Mouse (Mus musculus) neural tube, embryonic 13.5 days (tissue): ENCODE data around the gene Lrp5. TPM values are rescaled to one million over a fixed set of nuclear protein-coding genes. Genes with fewer than 3 reads are reported as not detected.

ENCODE experiments used
- ATAC-seq: fragments of 200-750 bp; cut with Nextera tagmentation; 2 replicates; pipeline ENCODE4 v1.8.0; 2017; ENCODE audit warnings: low read depth, mild to moderate bottlenecking, moderate TSS enrichment, moderate library complexity
- H3K27ac ChIP-seq: fragments of 300-500 bp; sonication (generic); replicated peaks from 2 replicates; pipeline ENCODE4 v1.5.1; 2015; ENCODE audit warnings: moderate library complexity, mild to moderate bottlenecking, inconsistent platforms
- H3K27me3 ChIP-seq: fragments of 300-500 bp; sonication (generic); 2 replicates; pipeline ENCODE4 v1.6.1; 2015; ENCODE audit warnings: mild to moderate bottlenecking, inconsistent platforms
- H3K36me3 ChIP-seq: fragments of 300-500 bp; sonication (generic); 2 replicates; pipeline ENCODE4 v1.6.1; 2015; ENCODE audit warnings: mild to moderate bottlenecking, inconsistent platforms
- H3K4me1 ChIP-seq: fragments of 300-500 bp; sonication (generic); replicated peaks from 2 replicates; pipeline ENCODE4 v1.6.1; 2015; ENCODE audit warnings: inconsistent platforms
- H3K4me2 ChIP-seq: fragments of 300-500 bp; sonication (generic); 2 replicates; pipeline ENCODE4 v1.6.1; 2015; ENCODE audit warnings: inconsistent platforms, mild to moderate bottlenecking, moderate library complexity
- H3K4me3 ChIP-seq: fragments of 300-500 bp; sonication (generic); 2 replicates; pipeline ENCODE4 v1.5.1; 2015; ENCODE audit warnings: mild to moderate bottlenecking, inconsistent platforms
- H3K9ac ChIP-seq: fragments of 300-500 bp; sonication (generic); 2 replicates; pipeline ENCODE4 v1.6.1; 2015; ENCODE audit warnings: moderate library complexity, mild to moderate bottlenecking, inconsistent platforms
- H3K9me3 ChIP-seq: fragments of 300-500 bp; sonication (generic); 2 replicates; pipeline ENCODE4 v1.6.1; 2016; ENCODE audit warnings: inconsistent platforms
- WGBS: fragments of 180-500 bp; shearing (Covaris S2); methylation state at CpG from one replicate; pipeline ENCODE4 v1.1.7; 2015; 5-methylcytosine and 5-hydroxymethylcytosine counted together
- polyA plus RNA-seq: library from polyadenylated mRNA; unstranded; fragments of >200 nt; fragmentation: Nextera tagmentation; extraction: Ambion mirVana; gene quantifications from 2 replicates; pipeline ENCODE4 v1.2.1, GENCODE M21; 2015

Gene Lrp5
- polyA plus RNA-seq, 1 experiment from 2014 or later = 1.6 TPM

GRCm38 (mm10) chr19:3623824-3624223 lies 62.5 kb downstream of the Lrp5 start:
- 70% methylated on average over 5 of the region's 5 CpGs for WGBS
- H3K27me3 ChIP-seq = no peaks in the 10 kb centered on the region
- no peak overlapping the region for H3K9ac ChIP-seq
- H3K4me1 ChIP-seq = no peaks in the 10 kb centered on the region
- 0 out of 2 replicates have a peak, but pooled peaks have one; percentile 50 for ATAC-seq
- no peak overlapping the region for H3K27ac ChIP-seq
- no peak overlapping the region for H3K4me2 ChIP-seq
- peaks cover 7% of the 10 kb centered on the region; the same call in 1 of the 2 replicates for H3K9me3 ChIP-seq
- no peak overlapping the region for H3K4me3 ChIP-seq
- H3K36me3 ChIP-seq = peaks cover 31% of the 10 kb centered on the region

GRCm38 (mm10) chr19:3623294-3623693 lies 63.1 kb downstream of the Lrp5 start:
- 98% methylated on average over 4 of the region's 4 CpGs for WGBS
- H3K9ac ChIP-seq = no peak overlapping the region
- no peak overlapping the region for H3K4me3 ChIP-seq
- no peak for ATAC-seq
- no peak overlapping the region for H3K27ac ChIP-seq
- peaks cover 31% of the 10 kb centered on the region for H3K36me3 ChIP-seq
- H3K27me3 ChIP-seq = no peaks in the 10 kb centered on the region
- peaks cover 7% of the 10 kb centered on the region; the same call in 1 of the 2 replicates for H3K9me3 ChIP-seq
- no peaks in the 10 kb centered on the region for H3K4me1 ChIP-seq
- H3K4me2 ChIP-seq = no peak overlapping the region

DNA sequence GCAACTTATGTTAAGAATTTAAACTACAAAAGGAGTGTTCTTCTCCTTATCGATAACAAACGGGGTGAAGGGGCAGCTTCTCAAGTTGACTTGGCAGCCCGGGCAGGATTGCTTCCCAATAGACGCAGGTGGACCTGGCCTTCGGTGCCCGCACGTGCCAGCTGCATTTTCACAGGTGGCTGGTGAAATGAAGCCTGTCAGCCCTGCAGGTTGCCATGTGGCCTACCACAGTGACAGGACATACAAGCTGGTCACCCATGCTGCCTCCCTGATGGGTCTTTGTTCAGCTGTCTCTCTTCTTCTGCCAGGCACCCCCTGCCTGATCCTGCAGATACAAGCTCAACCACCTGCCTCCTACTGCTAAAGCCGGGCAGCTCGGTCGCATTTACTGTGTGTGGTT lies 65.5 kb downstream of the Lrp5 start:
- H3K4me2 ChIP-seq = no peak overlapping the region
- no peaks in the 10 kb centered on the region for H3K4me1 ChIP-seq
- 90% methylated on average over 10 of the region's 10 CpGs for WGBS
- H3K4me3 ChIP-seq = no peak overlapping the region
- no peaks in the 10 kb centered on the region for H3K27me3 ChIP-seq
- H3K9me3 ChIP-seq = peaks cover 7% of the 10 kb centered on the region; the same call in 1 of the 2 replicates
- H3K27ac ChIP-seq = no peak overlapping the region
- no peak overlapping the region for H3K9ac ChIP-seq
- peaks cover 28% of the 10 kb centered on the region for H3K36me3 ChIP-seq
- ATAC-seq = no peak

DNA sequence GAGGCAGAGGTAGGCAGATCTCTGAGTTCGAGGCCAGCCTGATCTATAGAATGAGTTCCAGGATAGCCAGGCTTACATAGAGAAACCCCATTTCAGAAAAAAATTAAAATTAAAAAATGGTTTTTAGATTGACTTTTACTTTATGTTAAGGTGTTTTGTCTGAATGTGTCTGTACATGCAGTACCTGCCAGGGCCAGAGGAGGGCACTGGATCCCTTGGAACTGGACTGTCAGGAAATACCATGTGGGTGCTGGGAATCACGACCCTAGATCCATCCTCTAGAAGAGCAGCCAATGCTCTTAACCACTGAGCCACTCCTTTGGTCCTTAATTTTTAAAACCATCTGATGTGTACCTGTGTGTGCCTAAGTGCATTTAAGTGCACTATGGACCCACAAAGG lies 67.0 kb downstream of the Lrp5 start:
- no peak overlapping the region for H3K9ac ChIP-seq
- H3K36me3 ChIP-seq = peaks cover 37% of the 10 kb centered on the region
- no peak overlapping the region for H3K27ac ChIP-seq
- H3K9me3 ChIP-seq = peaks cover 7% of the 10 kb centered on the region; the same call in 1 of the 2 replicates
- no peaks in the 10 kb centered on the region for H3K27me3 ChIP-seq
- no peaks in the 10 kb centered on the region for H3K4me1 ChIP-seq
- no peak overlapping the region for H3K4me3 ChIP-seq
- H3K4me2 ChIP-seq = no peak overlapping the region
- no peak for ATAC-seq
- WGBS = 90% methylated on average over 2 of the region's 2 CpGs

- no peak overlapping the region for H3K4me3 ChIP-seq
- H3K27ac ChIP-seq = no peak overlapping the region
- no peaks in the 10 kb centered on the region for H3K4me1 ChIP-seq
- no peak overlapping the region for H3K9ac ChIP-seq
- no peak for ATAC-seq
- no peaks in the 10 kb centered on the region for H3K27me3 ChIP-seq
- no peak overlapping the region for H3K4me2 ChIP-seq
- no peaks in the 10 kb centered on the region for H3K9me3 ChIP-seq
- WGBS = 96% methylated on average over 10 of the region's 10 CpGs
- H3K36me3 ChIP-seq = peaks cover 23% of the 10 kb centered on the region
Measured at GRCm38 (mm10) chr19:3613991-3614390, 72.4 kb downstream of the Lrp5 start.

GRCm38 (mm10) chr19:3612534-3613273 lies 73.7 kb downstream of the Lrp5 start:
- H3K9me3 ChIP-seq = no peaks in the 10 kb centered on the region
- H3K27ac ChIP-seq = no peak overlapping the region
- no peak overlapping the region for H3K4me3 ChIP-seq
- no peak overlapping the region for H3K4me2 ChIP-seq
- 93% methylated on average over 4 of the region's 4 CpGs for WGBS
- no peaks in the 10 kb centered on the region for H3K27me3 ChIP-seq
- no peak overlapping the region for H3K9ac ChIP-seq
- no peak for ATAC-seq
- H3K4me1 ChIP-seq = no peaks in the 10 kb centered on the region
- H3K36me3 ChIP-seq = peaks cover 23% of the 10 kb centered on the region

DNA sequence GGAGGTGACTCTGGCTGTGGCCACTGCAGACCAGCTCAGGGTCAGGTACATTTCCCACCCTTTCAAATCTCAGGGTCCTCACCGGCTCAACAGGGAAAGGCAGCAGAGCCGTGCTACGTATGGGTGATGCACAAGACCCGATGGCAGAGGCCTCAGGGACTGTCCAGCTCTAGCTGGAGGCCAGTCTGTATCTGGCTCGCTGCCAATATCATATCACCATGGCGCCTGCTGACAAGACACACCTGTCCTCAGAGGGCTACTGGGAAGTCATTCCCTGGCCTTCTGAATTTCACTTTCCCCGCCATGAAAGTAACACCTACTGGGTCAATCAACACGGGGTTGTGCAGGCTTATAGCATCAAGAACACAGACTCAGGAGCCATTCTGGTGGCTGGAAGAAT lies 74.6 kb downstream of the Lrp5 start:
- Histone ChIP-seq H3K27me3 (no peaks in the 10 kb centered on the region), H3K27ac (no peak overlapping the region), H3K36me3 (peaks cover 23% of the 10 kb centered on the region), H3K9me3 (no peaks in the 10 kb centered on the region), H3K4me3 (no peak overlapping the region), H3K4me1 (no peaks in the 10 kb centered on the region), H3K9ac (no peak overlapping the region), H3K4me2 (no peak overlapping the region)
- 93% methylated on average over 8 of the region's 8 CpGs for WGBS
- ATAC-seq = no peak

GRCm38 (mm10) chr19:3610886-3611285 lies 75.5 kb downstream of the Lrp5 start:
- peaks cover 23% of the 10 kb centered on the region for H3K36me3 ChIP-seq
- ATAC-seq = no peak
- no peak overlapping the region for H3K4me3 ChIP-seq
- H3K9me3 ChIP-seq = no peaks in the 10 kb centered on the region
- no peaks in the 10 kb centered on the region for H3K4me1 ChIP-seq
- no peak overlapping the region for H3K27ac ChIP-seq
- no peak overlapping the region for H3K9ac ChIP-seq
- H3K27me3 ChIP-seq = no peaks in the 10 kb centered on the region
- WGBS = 97% methylated on average over 2 of the region's 2 CpGs
- no peak overlapping the region for H3K4me2 ChIP-seq

- H3K27ac ChIP-seq = no peak overlapping the region
- H3K4me3 ChIP-seq = no peak overlapping the region
- ATAC-seq = no peak
- H3K27me3 ChIP-seq = no peaks in the 10 kb centered on the region
- no peak overlapping the region for H3K9ac ChIP-seq
- no peaks in the 10 kb centered on the region for H3K9me3 ChIP-seq
- H3K4me2 ChIP-seq = no peak overlapping the region
- WGBS = 92% methylated on average over 10 of the region's 10 CpGs
- no peaks in the 10 kb centered on the region for H3K4me1 ChIP-seq
- H3K36me3 ChIP-seq = peaks cover 17% of the 10 kb centered on the region
Measured at GRCm38 (mm10) chr19:3609826-3610225, 76.5 kb downstream of the Lrp5 start.

GRCm38 (mm10) chr19:3594316-3594715 lies 92.0 kb downstream of the Lrp5 start:
- H3K27ac ChIP-seq = no peak overlapping the region
- WGBS = 91% methylated on average over 5 of the region's 5 CpGs
- no peaks in the 10 kb centered on the region for H3K4me1 ChIP-seq
- H3K4me3 ChIP-seq = no peak overlapping the region
- peaks cover 49% of the 10 kb centered on the region for H3K36me3 ChIP-seq
- ATAC-seq = no peak
- no peaks in the 10 kb centered on the region for H3K9me3 ChIP-seq
- H3K4me2 ChIP-seq = no peak overlapping the region
- no peaks in the 10 kb centered on the region for H3K27me3 ChIP-seq
- no peak overlapping the region for H3K9ac ChIP-seq

- peaks cover 50% of the 10 kb centered on the region for H3K36me3 ChIP-seq
- 86% methylated on average over 7 of the region's 7 CpGs for WGBS
Measured at GRCm38 (mm10) chr19:3593379-3594055, 92.8 kb downstream of the Lrp5 start.

GRCm38 (mm10) chr19:3589968-3590367 lies 96.4 kb downstream of the Lrp5 start:
- WGBS = 98% methylated on average over 4 of the region's 4 CpGs

More at GRCm38 (mm10) chr19:3593379-3594055, 92.8 kb downstream of the Lrp5 start:
- Histone ChIP-seq H3K27me3 (no peaks in the 10 kb centered on the region), H3K4me2 (no peak overlapping the region), H3K4me3 (no peak overlapping the region), H3K9ac (no peak overlapping the region), H3K9me3 (no peaks in the 10 kb centered on the region), H3K4me1 (no peaks in the 10 kb centered on the region), H3K27ac (no peak overlapping the region)
- no peak for ATAC-seq

More at GRCm38 (mm10) chr19:3589968-3590367, 96.4 kb downstream of the Lrp5 start:
- Histone ChIP-seq H3K4me1 (no peaks in the 10 kb centered on the region), H3K36me3 (peaks cover 40% of the 10 kb centered on the region), H3K27me3 (no peaks in the 10 kb centered on the region), H3K9ac (no peak overlapping the region), H3K9me3 (no peaks in the 10 kb centered on the region), H3K4me3 (no peak overlapping the region), H3K27ac (no peak overlapping the region), H3K4me2 (no peak overlapping the region)
- ATAC-seq = no peak
